Mouse (Mus musculus) spleen, embryonic (tissue): ENCODE data around the gene Vmn1r66.

Experiments used
- CTCF ChIA-PET: fragments of 350-600 bp; sonication (Branson Sonifier 250); formaldehyde crosslinking; loops from one replicate; lab custom pipeline; 2022; lab: Charles Lee

The Vmn1r66 gene

DNA sequence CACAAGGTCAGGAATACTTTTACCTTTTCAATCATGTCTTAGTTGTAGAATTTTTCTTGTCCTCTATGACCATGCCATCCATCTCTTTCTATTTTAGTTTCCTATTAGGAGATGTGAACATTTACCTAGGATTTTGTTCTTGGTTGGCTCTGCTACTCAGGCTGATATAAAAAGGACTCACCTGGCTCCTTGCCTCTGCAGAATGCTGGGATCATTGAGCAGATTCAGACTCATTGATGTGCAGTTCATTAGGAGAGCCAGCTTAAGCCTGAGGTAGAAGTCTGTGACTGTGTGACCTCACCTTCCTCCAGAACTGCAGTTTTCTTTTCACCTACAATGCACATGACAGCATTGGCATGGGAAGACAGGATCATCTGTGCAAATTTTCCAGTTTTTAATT is at the start of gene Vmn1r66:
Gene Vmn1r66 (minus strand): TSS at position 101 of the 400 bp plus-strand sequence.
- CTCF ChIA-PET = no interaction called here

DNA sequence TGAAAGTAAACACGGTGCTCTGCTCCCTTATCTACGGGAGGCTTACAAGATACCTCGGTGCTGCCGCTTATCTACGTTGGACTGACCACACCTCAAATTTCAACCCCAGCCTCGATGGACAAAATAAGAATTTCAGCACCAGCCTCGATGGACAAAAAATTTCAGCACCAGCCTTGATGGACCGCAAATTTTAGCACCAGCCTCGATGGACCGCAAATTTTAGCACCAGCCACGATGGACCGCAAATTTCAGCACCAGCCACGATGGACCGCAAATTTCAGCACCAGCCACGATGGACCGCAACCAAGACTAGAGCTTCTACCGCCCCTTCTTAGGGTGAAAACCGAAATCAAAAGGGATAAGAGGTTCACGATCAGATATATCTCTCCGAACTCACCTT is 47.7 kb upstream of the Vmn1r66 start:
- CTCF ChIA-PET = interaction anchor here (0.7 kb wide), 1 partner anchor 141 kb away, joined by 3 read pairs; no protein-coding TSS in a partner anchor

DNA sequence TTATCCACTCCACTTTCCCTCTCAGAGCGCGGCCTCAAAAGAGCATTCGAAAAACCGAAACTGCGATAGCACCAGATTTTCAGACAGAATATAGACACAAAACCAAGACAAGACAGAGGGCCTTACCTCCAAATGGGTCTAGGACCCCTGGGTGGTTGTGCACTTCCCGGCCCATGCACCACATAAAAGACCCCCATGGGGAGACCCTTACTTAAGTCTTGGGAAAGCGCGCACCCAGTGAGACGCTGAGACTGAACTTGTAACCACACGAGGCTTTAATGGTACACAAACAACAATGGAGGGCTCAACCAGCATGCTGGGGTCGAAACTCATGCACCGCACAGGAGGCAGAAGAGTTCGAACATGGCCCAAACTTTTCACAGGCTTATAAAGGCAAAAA is 25.7 kb downstream of the Vmn1r66 start:
- CTCF ChIA-PET = no interaction called here

DNA sequence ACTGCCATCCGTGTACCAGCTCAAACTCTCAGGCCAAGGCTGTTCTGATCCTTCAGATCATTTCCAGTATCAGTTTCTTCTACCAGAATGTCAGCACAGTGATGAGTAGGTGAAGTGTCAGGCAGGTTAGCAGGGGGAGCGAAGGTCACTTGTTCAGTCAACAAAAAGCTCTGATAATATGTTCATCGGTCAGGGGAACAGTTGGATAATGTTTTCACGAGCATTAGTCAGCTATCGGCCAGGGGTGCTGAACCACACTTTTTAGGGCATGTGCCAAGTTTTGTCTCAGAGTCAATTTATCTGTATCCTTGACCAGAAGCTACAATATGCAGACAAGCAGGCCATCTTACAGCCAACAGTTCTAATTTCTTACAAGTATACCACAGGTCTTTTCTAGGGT is 28.7 kb downstream of the Vmn1r66 start:
- CTCF ChIA-PET = no interaction called here
